Mouse (Mus musculus): ENCODE results near the gene Msh6.
"Not testable (repeated sequence)": the region's sequence is repeated elsewhere in the genome, so short reads cannot be mapped to it uniquely, and the experiment has no call there.

The Msh6 gene

GRCm38 (mm10) chr17:87974629-87975228, at the start of gene Msh6:
Msh6 (plus strand) TSS chr17:87975062.
- in situ Hi-C loops (cut with MboI, MseI): no loop called here

GRCm38 (mm10) chr17:87934326-87934725, 40.5 kb upstream of the Msh6 start:
- in situ Hi-C loops (cut with MboI, MseI): no loop called here

- in situ Hi-C loops (cut with MboI, MseI): no loop called here
Measured at GRCm38 (mm10) chr17:87934736-87935135, 40.1 kb upstream of the Msh6 start.

GRCm38 (mm10) chr17:87936156-87936555, 38.7 kb upstream of the Msh6 start:
- in situ Hi-C loops (cut with MboI, MseI): no loop called here

- in situ Hi-C loops (cut with MboI, MseI): no loop called here
Measured at GRCm38 (mm10) chr17:87948965-87949584, 25.8 kb upstream of the Msh6 start.

- in situ Hi-C loops (cut with MboI, MseI): loop anchor here (5.0 kb wide), 1 partner anchor 77 kb away; no protein-coding TSS in a partner anchor
Measured at GRCm38 (mm10) chr17:87954618-87955124, 20.2 kb upstream of the Msh6 start.

GRCm38 (mm10) chr17:87957096-87957840, 17.6 kb upstream of the Msh6 start:
- in situ Hi-C loops (cut with MboI, MseI): no loop called here

- in situ Hi-C loops (cut with MboI, MseI): no loop called here
Measured at GRCm38 (mm10) chr17:87958283-87958682, 16.6 kb upstream of the Msh6 start.

GRCm38 (mm10) chr17:87959406-87959805, 15.5 kb upstream of the Msh6 start:
- in situ Hi-C loops (cut with MboI, MseI): not testable (repeated sequence)

GRCm38 (mm10) chr17:87959931-87960330, 14.9 kb upstream of the Msh6 start:
- in situ Hi-C loops (cut with MboI, MseI): not testable (repeated sequence)

- in situ Hi-C loops (cut with MboI, MseI): no loop called here
Measured at GRCm38 (mm10) chr17:87963081-87964075, 11.5 kb upstream of the Msh6 start.

GRCm38 (mm10) chr17:87968483-87968926, 6.4 kb upstream of the Msh6 start:
- in situ Hi-C loops (cut with MboI, MseI): not testable (repeated sequence)

- in situ Hi-C loops (cut with MboI, MseI): not testable (repeated sequence)
Measured at GRCm38 (mm10) chr17:87971696-87972591, 2.9 kb upstream of the Msh6 start.

GRCm38 (mm10) chr17:87972856-87973255, 2.0 kb upstream of the Msh6 start:
- in situ Hi-C loops (cut with MboI, MseI): no loop called here

GRCm38 (mm10) chr17:87973261-87974167, 1.3 kb upstream of the Msh6 start:
- in situ Hi-C loops (cut with MboI, MseI): no loop called here

GRCm38 (mm10) chr17:87975229-87975853, 479 bp downstream of the Msh6 start:
- in situ Hi-C loops (cut with MboI, MseI): no loop called here

GRCm38 (mm10) chr17:87976154-87976806, 1.4 kb downstream of the Msh6 start:
- in situ Hi-C loops (cut with MboI, MseI): no loop called here

- in situ Hi-C loops (cut with MboI, MseI): not testable (repeated sequence)
Measured at GRCm38 (mm10) chr17:87976927-87977326, 2.1 kb downstream of the Msh6 start.
